Mouse (Mus musculus) embryonic stem cell, embryonic (primary cell): ENCODE data around the gene Nlrp9b.

Experiments
- CTCF ChIA-PET, 4 experiments: fragments of 300-600 bp in 2 of 4; fragments of 350-600 bp in 2 of 4; sonication (Branson Sonifier 250); formaldehyde crosslinking; loops; one replicate each; lab custom pipeline; 2022; ENCODE audit warnings: inconsistent platforms in 2 of 4; lab: Charles Lee
- POLR2A ChIA-PET, 4 experiments: fragments of 300-600 bp in 2 of 4; fragments of 350-600 bp in 2 of 4; sonication (Branson Sonifier 250); formaldehyde crosslinking; loops; one replicate each; lab custom pipeline; 2022; ENCODE audit warnings: antibody characterized with exemption in 4 of 4, inconsistent platforms in 1 of 4; lab: Charles Lee

Gene Nlrp9b

DNA sequence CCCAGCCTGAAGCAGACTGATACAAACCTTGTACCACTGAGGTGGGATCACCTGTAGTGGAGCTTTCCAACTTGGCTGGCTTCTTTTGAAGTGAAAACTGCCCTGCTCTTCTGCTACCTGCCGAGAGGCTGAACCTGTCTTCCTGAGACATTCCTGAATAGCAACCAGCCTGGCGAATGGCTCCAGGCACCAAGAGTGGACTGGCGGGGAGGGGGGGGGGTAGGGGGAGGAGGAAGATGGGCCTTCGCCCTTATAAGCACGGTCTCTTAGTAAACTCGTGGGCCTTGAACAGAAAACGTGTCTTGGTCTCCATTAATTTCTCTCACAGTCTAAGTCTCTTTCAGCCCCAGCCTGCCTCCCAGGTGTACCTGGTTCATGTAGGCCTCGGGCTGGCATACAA lies at the start of gene Nlrp9b:
Gene Nlrp9b (plus strand): TSS at position 301 of the 400 bp plus-strand sequence.
- POLR2A ChIA-PET: interaction anchor here in 1 of 4 experiments (0.7 kb wide), 1 partner anchor 259 kb away, joined by 4 read pairs; no protein-coding TSS in a partner anchor
- CTCF ChIA-PET: interaction anchor here in 1 of 4 experiments (0.8 kb wide), 1 partner anchor 101 kb away, joined by 3 read pairs; no protein-coding TSS in a partner anchor

DNA sequence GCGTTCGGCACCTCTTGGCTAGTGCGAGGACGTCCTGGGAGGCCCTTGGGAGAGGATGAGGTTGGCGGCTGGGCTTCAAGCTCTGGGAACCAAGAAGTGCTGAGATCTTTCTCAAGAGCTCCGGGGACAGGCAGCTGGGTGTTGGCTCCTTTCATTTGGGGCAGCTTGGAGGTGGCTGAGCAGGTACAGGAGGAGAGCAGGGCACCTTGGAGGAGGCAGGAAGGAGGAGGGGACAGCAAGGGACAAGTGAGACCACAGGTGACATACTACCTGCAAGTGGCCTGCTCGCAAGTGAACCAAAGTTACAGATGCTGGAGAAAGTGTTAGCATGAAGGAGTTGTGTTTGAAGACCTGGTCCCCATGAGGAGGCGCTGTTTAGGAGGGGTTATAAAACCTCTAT lies 46.6 kb upstream of the Nlrp9b start:
- ChIA-PET CTCF (no interaction called here), POLR2A (interaction anchor here in 1 of 4 experiments (1.1 kb wide), 1 partner anchor 10 kb away, joined by 3 read pairs; no protein-coding TSS in a partner anchor)

DNA sequence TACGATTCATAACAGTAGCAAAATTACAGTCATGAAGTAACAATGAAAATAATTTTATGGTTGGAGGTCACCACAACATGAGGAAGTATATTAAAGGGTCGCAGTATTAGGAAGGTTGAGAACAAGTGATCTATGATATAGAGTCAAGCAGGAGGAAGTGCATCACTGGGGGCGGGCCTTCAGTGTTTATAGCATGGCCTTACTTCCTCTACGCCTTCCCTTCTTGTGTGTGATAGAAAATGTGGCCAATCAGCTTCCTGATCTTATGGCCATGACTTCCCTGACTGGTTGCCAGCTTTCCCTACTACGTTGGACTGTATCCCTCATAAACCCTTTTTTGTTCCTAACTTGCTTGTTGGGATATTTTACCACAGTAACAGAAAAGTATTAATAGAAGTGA lies 46.1 kb upstream of the Nlrp9b start:
- POLR2A ChIA-PET: no interaction called here
- CTCF ChIA-PET: no interaction called here

DNA sequence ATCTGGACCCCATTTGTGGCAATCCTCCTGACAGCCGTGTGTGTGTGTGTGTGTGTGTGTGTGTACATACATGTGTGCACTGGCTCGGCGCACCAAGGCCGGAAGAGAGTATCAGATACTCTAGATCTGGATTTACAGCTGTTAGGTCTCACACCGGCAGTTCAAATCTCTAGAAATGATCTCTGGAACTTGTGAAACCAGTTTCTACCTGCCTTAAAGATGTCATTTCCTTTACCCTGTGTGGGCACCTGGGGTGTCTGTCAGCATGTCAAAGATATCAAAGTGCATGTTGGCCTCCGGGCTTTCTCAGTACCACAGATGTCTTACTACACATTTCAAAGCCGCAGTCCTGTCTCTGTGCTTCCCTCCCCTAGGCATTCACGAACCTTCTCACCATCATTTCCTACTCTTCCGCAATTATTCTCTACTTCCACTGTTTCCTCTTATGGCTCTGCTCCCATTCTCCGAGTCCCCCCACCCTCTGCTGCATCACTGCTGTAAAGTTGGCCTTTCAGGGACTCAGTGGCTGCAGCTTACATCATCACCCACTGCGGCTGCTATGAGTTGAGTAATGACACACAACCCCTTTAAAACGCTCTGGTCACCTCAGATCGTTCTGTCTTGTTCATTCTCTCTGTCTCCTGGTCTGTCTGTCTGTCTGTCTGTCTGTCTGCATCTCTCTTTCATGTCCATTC lies 45.3 kb upstream of the Nlrp9b start:
- ChIA-PET CTCF (no interaction called here), POLR2A (no interaction called here)

DNA sequence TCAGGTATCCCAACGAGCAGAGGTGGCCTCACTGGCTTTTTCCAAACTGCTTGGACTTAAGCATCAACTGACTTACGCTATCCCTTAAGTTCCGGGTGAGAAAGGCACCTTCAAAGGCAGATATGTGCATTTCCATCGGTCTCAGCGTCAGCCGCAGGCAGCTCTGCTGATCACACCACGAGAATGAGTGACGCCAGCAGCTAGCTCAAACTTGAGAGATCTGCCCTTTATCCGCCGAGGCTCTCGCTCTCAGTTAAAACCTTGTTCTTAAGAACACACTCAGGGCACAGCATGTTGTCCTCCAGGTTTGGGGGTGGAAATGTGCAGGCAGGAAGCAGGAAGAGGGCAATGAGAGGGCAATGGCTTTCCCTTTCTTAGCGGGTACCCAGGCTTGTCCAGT lies 42.3 kb upstream of the Nlrp9b start:
- CTCF ChIA-PET: interaction anchor here in 3 of 4 experiments (0.6 to 1.5 kb wide), 3 partner anchors 59 to 1120 kb away, joined by 3 to 6 read pairs (median 3); no protein-coding TSS in a partner anchor
- POLR2A ChIA-PET: interaction anchor here in 3 of 4 experiments (0.8 to 2.7 kb wide), 6 partner anchors 10 to 32 kb away, joined by 3 to 12 read pairs (median 4); partner anchors contain the start of gene Pvr (in 1 of the 3)

DNA sequence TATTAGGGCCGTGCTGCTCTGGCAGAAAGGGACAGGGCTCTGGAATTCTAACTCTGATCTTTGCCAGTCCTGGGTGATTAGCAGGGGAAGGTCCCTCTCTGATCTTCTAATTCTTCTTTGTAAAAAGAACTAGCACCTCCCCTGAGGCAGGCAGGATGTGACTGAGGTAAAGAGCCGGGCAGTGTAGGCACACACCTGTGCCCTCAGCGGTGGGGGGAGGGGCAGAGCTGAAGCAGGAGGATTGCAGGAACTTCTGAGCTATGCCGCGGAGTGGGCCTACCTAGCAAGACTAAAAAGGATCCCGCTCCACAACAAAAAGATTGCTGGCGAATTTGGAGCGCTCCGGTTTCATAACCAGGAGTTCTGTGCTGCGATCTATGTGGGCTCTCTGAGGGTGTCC lies 41.3 kb upstream of the Nlrp9b start:
- CTCF ChIA-PET: interaction anchor here in 3 of 4 experiments (1.3 to 1.5 kb wide), 2 partner anchors 60 to 281 kb away, joined by 3 to 4 read pairs (median 3); no protein-coding TSS in a partner anchor
- POLR2A ChIA-PET: interaction anchor here in 3 of 4 experiments (0.7 to 2.7 kb wide), 6 partner anchors 11 to 33 kb away, joined by 3 to 12 read pairs (median 4); partner anchors contain the start of gene Pvr (in 1 of the 3)

DNA sequence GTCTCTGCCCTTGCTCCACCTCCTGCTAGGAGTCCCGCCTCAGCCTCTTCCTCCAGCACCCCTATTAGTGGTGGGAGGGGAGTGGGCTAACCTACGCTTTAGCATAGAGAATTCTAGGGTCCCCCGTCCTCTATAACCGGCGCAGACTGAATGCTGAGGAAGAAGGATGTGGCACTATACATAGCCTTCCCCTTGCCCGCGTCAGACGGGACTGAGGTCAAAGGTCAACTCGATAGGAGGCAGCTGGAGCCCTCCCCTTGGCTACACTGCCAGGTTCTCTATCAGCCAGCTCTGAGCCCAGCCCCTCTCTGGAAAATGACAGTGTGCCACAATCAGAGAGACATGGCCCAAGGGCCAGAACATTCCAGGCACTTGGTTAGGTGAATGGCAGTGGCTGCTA lies 40.7 kb upstream of the Nlrp9b start, which contains the start of gene Igsf23:
Gene Igsf23 (minus strand): TSS at position 168 of the 400 bp plus-strand sequence.
- CTCF ChIA-PET: interaction anchor here in 2 of 4 experiments (0.6 to 1.4 kb wide), 4 partner anchors 27 to 282 kb away, joined by 3 to 5 read pairs (median 4); no protein-coding TSS in a partner anchor
- POLR2A ChIA-PET: interaction anchor here in 2 of 4 experiments (1.0 to 2.7 kb wide), 4 partner anchors 12 to 39 kb away, joined by 3 to 12 read pairs (median 6); partner anchors contain the start of gene Pvr (in 1 of the 2)

DNA sequence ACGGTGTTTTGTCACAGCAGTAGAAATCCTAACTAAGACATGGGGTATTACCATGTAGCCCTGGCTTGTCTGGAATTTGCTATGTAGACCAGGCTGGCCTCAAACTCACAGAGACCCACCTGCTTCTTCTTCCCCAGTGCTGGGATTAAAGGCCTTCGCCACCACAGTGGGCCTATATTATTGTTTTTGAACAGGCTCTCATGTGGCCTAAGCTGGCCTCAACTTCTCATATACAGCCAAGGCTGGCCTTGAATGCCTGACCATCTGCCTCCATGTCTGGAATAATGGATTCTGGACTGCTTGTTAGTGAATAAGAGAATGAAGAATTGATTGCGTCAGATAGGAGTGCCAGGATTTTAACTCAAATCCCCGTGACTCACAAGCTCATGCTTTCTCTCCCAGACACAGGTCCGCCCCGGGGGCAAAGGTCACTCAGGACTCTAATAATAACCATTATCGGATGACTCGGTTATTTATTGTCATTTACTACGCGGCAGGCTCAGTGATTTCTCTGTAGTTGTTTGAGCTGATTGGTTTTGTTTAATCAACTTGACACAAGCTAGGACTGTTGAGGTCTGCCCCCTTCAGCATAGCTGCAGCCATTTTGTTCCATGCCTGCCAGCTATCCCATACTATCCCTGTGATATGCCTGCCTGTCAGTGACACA lies 38.8 kb upstream of the Nlrp9b start:
- ChIA-PET CTCF (interaction anchor here in 2 of 4 experiments (0.9 to 2.8 kb wide), 5 partner anchors 12 to 76 kb away, joined by 3 to 9 read pairs (median 6); no protein-coding TSS in a partner anchor), POLR2A (interaction anchor here in 3 of 4 experiments (0.5 to 1.6 kb wide), 13 partner anchors 14 to 1067 kb away, joined by 3 to 5 read pairs (median 3); partner anchors contain the start of gene Pvr (in 1 of the 3))

DNA sequence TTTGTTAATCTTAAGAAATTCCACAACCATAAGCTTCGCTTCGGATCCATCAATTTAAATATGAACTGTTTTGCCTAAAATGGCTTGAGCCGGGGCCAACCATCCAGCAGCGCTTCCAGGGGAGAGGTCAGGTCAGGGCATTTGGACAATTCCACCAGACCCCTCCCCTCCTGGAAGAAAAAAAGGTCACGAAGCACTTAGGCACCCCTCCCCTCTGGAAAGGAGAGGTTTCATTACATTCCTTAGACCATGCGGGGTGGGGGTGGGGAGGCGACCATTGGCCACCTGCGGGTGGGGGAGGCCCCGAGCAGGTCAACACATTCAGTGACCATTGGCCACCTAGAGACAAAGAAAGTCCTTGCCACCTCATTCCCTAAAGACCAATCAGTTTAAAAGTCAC lies 38.2 kb upstream of the Nlrp9b start:
- ChIA-PET POLR2A (interaction anchor here in 3 of 4 experiments (0.5 to 1.6 kb wide), 11 partner anchors 15 to 1067 kb away, joined by 3 to 5 read pairs (median 3); partner anchors contain the start of gene Pvr (in 1 of the 3)), CTCF (interaction anchor here in 2 of 4 experiments (0.9 to 2.8 kb wide), 4 partner anchors 42 to 77 kb away, joined by 5 to 9 read pairs (median 6); no protein-coding TSS in a partner anchor)

DNA sequence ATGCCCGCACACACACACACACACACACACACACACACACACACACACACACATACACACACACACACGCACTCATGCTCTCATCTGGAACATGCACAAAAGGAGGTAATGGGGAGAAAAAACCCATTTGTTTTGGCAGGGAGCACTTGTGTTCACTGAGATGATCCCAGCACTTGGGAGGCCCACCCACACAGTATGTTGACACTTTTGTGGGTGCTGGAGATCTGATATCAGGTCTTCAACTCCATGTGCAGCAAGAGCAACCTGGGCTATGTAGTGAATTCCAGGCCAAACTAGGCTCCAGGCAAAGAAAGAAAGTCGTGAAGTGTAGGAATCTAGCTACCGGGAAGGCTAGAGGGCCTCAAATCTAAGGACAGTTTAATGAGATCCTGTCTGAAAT lies 35.4 kb upstream of the Nlrp9b start:
- ChIA-PET CTCF (interaction anchor here (0.5 to 2.3 kb wide), 31 partner anchors 9 to 896 kb away, joined by 3 to 17 read pairs (median 5); partner anchors contain the start of gene Cblc (in 1 of the 4)), POLR2A (interaction anchor here in 2 of 4 experiments (0.6 to 0.7 kb wide), 2 partner anchors 16 to 172 kb away, joined by 3 to 8 read pairs; no protein-coding TSS in a partner anchor)

DNA sequence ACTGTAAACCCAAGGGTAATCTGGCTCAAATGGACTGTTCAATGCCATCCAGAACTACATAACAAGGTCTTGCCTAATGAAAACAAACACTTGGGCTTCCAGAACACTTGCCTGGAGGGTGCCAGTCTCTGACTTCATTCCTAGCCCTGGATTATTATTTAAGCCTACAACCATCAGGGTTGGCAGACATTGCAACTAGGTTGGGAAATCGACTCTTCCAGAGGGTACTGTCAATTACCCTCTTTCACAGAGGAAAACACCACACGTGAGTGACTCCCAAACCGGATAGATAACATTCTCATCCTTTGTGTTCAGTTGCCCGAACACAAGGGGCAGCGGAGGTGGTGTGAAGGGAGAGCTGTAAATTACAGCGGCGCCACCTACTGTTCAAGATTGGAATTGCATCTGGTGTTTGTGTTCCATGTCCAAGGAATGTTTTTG lies 34.9 kb upstream of the Nlrp9b start:
- CTCF ChIA-PET: interaction anchor here (0.5 to 2.3 kb wide), 32 partner anchors 9 to 897 kb away, joined by 3 to 17 read pairs (median 4); partner anchors contain the start of gene Cblc (in 1 of the 4)

DNA sequence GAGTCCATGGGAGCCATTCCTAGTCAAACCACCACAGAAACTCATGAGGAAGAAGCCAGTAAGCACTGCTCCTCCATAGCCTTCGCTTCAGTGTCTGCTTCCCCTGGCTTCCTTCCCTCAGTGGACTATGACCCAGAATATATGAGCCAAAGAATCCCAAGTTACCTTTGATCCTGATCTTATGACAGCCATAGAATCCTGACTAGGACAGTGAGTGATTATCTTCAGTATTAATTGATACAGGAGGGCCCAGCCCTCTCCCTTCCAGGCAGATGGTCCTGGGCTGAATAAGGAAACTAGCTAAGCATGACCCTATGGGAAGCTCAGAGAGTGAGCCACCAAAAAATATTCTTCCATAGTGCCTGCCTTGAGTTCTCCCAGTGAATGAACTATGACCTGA lies 28.8 kb upstream of the Nlrp9b start:
- ChIA-PET CTCF (no interaction called here), POLR2A (interaction anchor here in 1 of 4 experiments (1.1 kb wide), 1 partner anchor 31 kb away, joined by 3 read pairs; no protein-coding TSS in a partner anchor)

More for the DNA sequence above, 34.9 kb upstream of the Nlrp9b start:
- POLR2A ChIA-PET: interaction anchor here in 3 of 4 experiments (0.6 to 0.7 kb wide), 4 partner anchors 17 to 172 kb away, joined by 3 to 8 read pairs (median 3); no protein-coding TSS in a partner anchor

DNA sequence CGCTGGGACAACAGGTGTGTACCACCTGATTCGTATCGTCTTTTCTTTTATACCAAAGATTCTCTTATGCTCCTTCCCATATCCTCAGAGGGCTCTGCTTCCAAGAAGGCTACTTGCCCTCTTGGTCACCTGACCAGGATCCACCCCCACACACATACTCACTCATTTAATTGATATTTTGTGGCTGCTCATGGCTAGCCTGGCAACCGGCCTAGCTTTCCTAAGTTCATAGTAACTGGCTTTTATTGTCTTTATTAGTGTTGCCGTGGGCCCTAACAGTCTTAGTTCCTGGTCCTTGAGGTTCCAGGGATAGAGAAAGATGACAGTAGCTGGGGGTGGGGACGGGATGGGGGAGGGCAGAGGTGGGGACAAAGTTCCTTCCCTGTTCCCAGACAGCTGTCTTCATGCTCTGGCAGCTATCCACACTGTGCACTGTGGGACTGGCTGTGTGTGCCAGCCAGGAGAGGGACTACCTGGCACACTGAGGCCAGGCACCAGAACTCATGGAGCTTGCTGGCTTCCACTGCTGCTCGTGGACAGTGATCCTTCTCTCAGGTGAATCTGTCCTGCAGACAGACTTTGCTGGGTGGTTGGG lies 26.2 kb upstream of the Nlrp9b start, which contains the start of gene Ceacam20:
Gene Ceacam20 (plus strand): TSS at position 428 of the 595 bp plus-strand sequence.
- ChIA-PET CTCF (interaction anchor here in 1 of 4 experiments (0.6 kb wide), 2 partner anchors 168 to 296 kb away, joined by 3 read pairs; partner anchors contain the start of gene Cblc), POLR2A (no interaction called here)

DNA sequence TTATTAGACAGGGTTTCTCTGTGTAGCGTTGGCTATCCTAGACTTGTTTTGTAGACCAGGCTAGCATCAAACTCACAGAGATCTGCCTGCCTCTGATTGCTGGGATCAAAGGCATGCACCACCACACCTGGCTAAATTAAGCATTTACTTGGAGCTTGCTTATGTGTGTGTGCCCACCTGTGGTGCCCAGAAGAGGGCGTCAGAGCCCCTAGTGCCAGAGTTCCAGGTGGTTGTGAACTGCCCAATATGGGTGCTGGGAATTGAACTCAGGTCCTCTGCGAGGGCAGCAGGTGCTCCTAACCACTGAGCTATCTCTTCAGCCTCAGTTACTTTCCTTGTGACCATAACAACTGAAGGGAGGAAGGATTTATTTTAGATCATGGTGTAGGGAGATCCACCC lies 22.2 kb upstream of the Nlrp9b start:
- POLR2A ChIA-PET: interaction anchor here in 2 of 4 experiments (0.7 to 1.1 kb wide), 3 partner anchors 31 to 92 kb away, joined by 3 to 4 read pairs (median 3); no protein-coding TSS in a partner anchor
- CTCF ChIA-PET: interaction anchor here in 3 of 4 experiments (0.5 to 2.5 kb wide), 14 partner anchors 9 to 223 kb away, joined by 3 to 12 read pairs (median 4); no protein-coding TSS in a partner anchor

DNA sequence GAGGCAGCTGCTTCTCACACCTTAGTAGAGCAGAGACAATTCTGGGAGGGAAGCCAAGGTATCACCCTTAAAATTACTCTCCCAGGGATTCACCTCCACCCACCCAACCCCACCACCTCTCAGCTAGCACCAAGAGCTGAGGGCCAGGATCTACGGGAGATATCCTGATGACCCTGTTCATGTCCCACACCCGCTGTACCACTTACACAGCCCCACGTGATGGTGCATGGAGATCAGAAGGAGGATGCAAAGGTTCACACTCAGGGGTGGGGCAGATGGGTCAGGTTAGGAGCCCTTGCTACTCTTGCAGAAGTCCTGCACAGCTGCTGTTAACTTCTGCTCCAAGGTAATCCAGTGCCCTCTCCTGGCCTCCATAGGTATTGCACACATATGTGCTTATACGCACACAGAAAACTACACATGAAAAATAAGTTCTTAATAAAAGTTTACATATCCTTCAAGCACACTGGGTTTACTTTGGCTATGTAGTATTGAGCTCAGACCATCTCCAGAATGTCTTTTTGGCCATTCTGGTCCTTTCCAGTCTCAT lies 21.6 kb upstream of the Nlrp9b start:
- CTCF ChIA-PET: interaction anchor here in 3 of 4 experiments (0.5 to 2.5 kb wide), 14 partner anchors 9 to 223 kb away, joined by 3 to 12 read pairs (median 4); no protein-coding TSS in a partner anchor
- POLR2A ChIA-PET: interaction anchor here in 2 of 4 experiments (0.7 to 1.1 kb wide), 3 partner anchors 30 to 93 kb away, joined by 3 to 4 read pairs (median 3); no protein-coding TSS in a partner anchor

DNA sequence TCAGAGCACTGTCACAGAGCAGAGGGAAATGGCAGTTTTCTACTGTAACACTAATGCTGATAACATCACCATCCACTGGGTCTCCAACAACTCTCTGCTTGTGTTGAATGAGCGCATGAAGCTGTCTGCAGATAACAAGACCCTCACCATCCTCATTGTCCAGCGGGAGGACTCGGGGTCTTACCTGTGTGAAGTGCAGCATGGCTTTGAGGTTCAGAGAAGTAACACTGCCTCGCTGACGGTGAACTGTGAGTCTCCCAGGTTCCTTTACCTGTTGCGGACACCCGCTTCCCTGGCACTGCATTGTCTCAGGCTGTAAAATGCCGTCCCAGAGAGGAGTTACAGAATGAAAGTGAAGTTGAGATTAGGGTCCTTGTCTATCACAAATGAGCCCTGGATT lies 21.1 kb upstream of the Nlrp9b start:
- ChIA-PET CTCF (interaction anchor here in 3 of 4 experiments (1.0 to 2.5 kb wide), 7 partner anchors 59 to 180 kb away, joined by 3 to 12 read pairs (median 7); no protein-coding TSS in a partner anchor), POLR2A (no interaction called here)

DNA sequence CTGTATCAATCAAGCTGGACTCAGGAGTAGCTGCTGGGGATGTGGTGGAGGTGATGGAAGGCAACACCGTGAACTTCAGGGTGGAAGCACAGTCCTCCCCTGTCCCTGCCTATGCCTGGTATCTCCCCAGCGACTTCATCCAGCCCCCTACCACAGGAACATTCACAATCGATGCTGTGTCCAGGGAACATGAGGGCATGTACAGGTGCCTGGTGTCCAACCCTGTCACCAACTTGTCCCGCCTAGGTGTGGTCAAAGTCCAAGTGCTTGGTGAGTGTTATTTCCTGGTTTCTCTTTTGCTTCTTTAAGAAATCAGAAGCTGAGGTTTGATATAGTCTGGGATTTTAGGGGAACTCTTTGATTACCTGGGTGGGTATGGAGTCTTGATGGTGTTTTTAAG lies 19.7 kb upstream of the Nlrp9b start:
- CTCF ChIA-PET: no interaction called here
- POLR2A ChIA-PET: interaction anchor here in 1 of 4 experiments (0.6 kb wide), 1 partner anchor 32 kb away, joined by 5 read pairs; no protein-coding TSS in a partner anchor
